Comparison of ENCODE assay signal across 8 mouse cellular contexts in genomic region chr3:28408859-28409459, GRCm38 (mm10).
A peak's percentile ranks its signal among the peaks of the same experiment; 100 is the strongest.
DNase-seq lines count a peak whose midpoint lies in the region; ATAC-seq and TF ChIP-seq lines count a peak whose summit lies in the region.

No protein-coding gene starts in this region.

- no peaks in the 10 kb centered on the region for H3K27me3 ChIP-seq in hindbrain, postnatal 0 days (ENCODE audit: insufficient read depth, low read length)

- H3K27ac ChIP-seq in hindbrain, postnatal 0 days: peak overlapping the region; percentile 54

- no peak overlapping the region for H3K9ac ChIP-seq in hindbrain, postnatal 0 days (replicated peaks; ENCODE audit: low read length)

- ATAC-seq in hindbrain, postnatal 0 days: peak; percentile 90

- no peaks in the 10 kb centered on the region for H3K36me3 ChIP-seq in hindbrain, postnatal 0 days (ENCODE audit: insufficient read depth, low read length)

- H3K4me1 ChIP-seq in hindbrain, postnatal 0 days (ENCODE audit: insufficient read depth, low read length): peaks cover 11% of the 10 kb centered on the region

- H3K4me3 ChIP-seq in hindbrain, postnatal 0 days (ENCODE audit: low read length): no peak overlapping the region

- no peak overlapping the region for H3K4me2 ChIP-seq in hindbrain, postnatal 0 days (ENCODE audit: low read depth, low read length)

- 29% methylated on average over 12 of the region's 12 CpGs for WGBS in hindbrain, postnatal 0 days

- TF ChIP-seq CTCF in hindbrain, postnatal 0 days (IDR thresholded peaks at IDR 0.05; ENCODE audit: low read depth): peak; percentile 51

- DNase-seq in adrenal gland, adult 8-10 months: peak; percentile 21
- peak; percentile 64 for DNase-seq in embryo, embryonic 10 days (ENCODE audit: low spot score)
- DNase-seq in gastrocnemius, postnatal 25 days: peak; percentile 84
- DNase-seq in hindbrain, postnatal 0 days (ENCODE audit: low spot score): peak; percentile 87
- DNase-seq in left cerebral cortex, adult 11 months (ENCODE audit: low spot score): peak; percentile 57
- peak; percentile 50 for DNase-seq in lung, postnatal 14 days
- peak; percentile 64 to 65 for DNase-seq in right cerebral cortex, adult 2 months (ENCODE audit: low spot score in 2 of 2)
- DNase-seq in B cell, adult 2 months: no peak

- H3K9me3 ChIP-seq in hindbrain, postnatal 0 days (ENCODE audit: low read length): no peaks in the 10 kb centered on the region

Comparison
In these comparisons a context has a peak if more than half of its experiments do, and no peak if none do; other contexts are left out.
1. DNase-seq: peak in adrenal gland, adult 8-10 months (single experiment), embryo, embryonic 10 days (single experiment), gastrocnemius, postnatal 25 days (single experiment), hindbrain, postnatal 0 days (single experiment), left cerebral cortex, adult 11 months (single experiment), lung, postnatal 14 days (single experiment) and right cerebral cortex, adult 2 months (2 of 2); none in B cell, adult 2 months (0 of 2).